9 mouse cellular contexts compared by ENCODE assay signal in genomic region chr3:31790342-31790970, GRCm38 (mm10).
DNase-seq lines count a peak whose midpoint lies in the region; ATAC-seq lines count a peak whose summit lies in the region.
"Had no signal": no experiment of that assay in that cellular context is flagged by ENCODE, and none has a peak within 500 bp of the region (broad histone marks: within the 10 kb centered on the region; RNA-seq: fewer than 3 reads in every experiment).

No protein-coding gene starts in this region.

- no peak overlapping the region for H3K4me2 ChIP-seq in forebrain, embryonic 16.5 days (ENCODE audit: low read length)
- H3K4me2 ChIP-seq: embryonic facial prominence, embryonic 13.5 days had no signal

- H3K4me1 ChIP-seq in forebrain, embryonic 16.5 days (replicated peaks; ENCODE audit: control insufficient read depth, insufficient read depth, low read length), result no peaks in the 10 kb centered on the region

- H3K27ac ChIP-seq in forebrain, embryonic 16.5 days (ENCODE audit: low read length), result no peak overlapping the region
- H3K27ac ChIP-seq: embryonic facial prominence, embryonic 13.5 days had no signal

- ATAC-seq in forebrain, embryonic 16.5 days, result peak; percentile 88
- ATAC-seq in activated CD4-positive, CD25-positive, alpha-beta regulatory T cell, adult 4 months, result no peak

- no peaks in the 10 kb centered on the region for H3K27me3 ChIP-seq in forebrain, embryonic 16.5 days (replicated peaks; ENCODE audit: control insufficient read depth, insufficient read depth, low read length)
- H3K27me3 ChIP-seq: embryonic facial prominence, embryonic 13.5 days had no signal

- no peaks in the 10 kb centered on the region for H3K9me3 ChIP-seq in forebrain, embryonic 16.5 days (ENCODE audit: control insufficient read depth, low read length)
- H3K9me3 ChIP-seq: embryonic facial prominence, embryonic 13.5 days had no signal

- H3K4me3 ChIP-seq in forebrain, embryonic 16.5 days (replicated peaks; ENCODE audit: low read length), result no peak overlapping the region
- H3K4me3 ChIP-seq: embryonic facial prominence, embryonic 13.5 days had no signal

- no peak overlapping the region for H3K9ac ChIP-seq in forebrain, embryonic 16.5 days (replicated peaks; ENCODE audit: low read depth, low read length)
- H3K9ac ChIP-seq: embryonic facial prominence, embryonic 13.5 days had no signal

- 34% methylated on average over 4 of the region's 4 CpGs for WGBS in forebrain, embryonic 16.5 days
- 20% methylated on average over 4 of the region's 4 CpGs for WGBS in large intestine, adult 2 months

- peak; percentile 12 for DNase-seq in ovary, postnatal 14 days (ENCODE audit: low spot score)
- DNase-seq in ovary, postnatal 10 days (ENCODE audit: low spot score), result no peak
- DNase-seq in c-Kit-positive CD71-negative TER-119-negative erythroid progenitor cells, embryonic 14.5 days (ENCODE audit: low read depth), result peak; percentile 14
- DNase-seq in large intestine, adult 2 months (ENCODE audit: low read depth, low spot score), result peak; percentile 1
- peak; percentile 56 for DNase-seq in mesoderm, embryonic 11.5 days (ENCODE audit: low read depth, low spot score)
- no peak for DNase-seq in spleen, adult 12 weeks (ENCODE audit: low spot score)

- H3K36me3 ChIP-seq in forebrain, embryonic 16.5 days (ENCODE audit: control insufficient read depth, insufficient read depth), result no peaks in the 10 kb centered on the region
- H3K36me3 ChIP-seq: embryonic facial prominence, embryonic 13.5 days had no signal

Comparison
In these comparisons a context has a peak if more than half of its experiments do, and no peak if none do; other contexts are left out.
1. DNase-seq: peak in ovary, postnatal 14 days (single experiment), c-Kit-positive CD71-negative TER-119-negative erythroid progenitor cells, embryonic 14.5 days (single experiment), large intestine, adult 2 months (single experiment) and mesoderm, embryonic 11.5 days (single experiment); none in ovary, postnatal 10 days (single experiment) and spleen, adult 12 weeks (single experiment).